Mouse (Mus musculus): ENCODE data around the gene Tceanc. TPM values are rescaled to one million over a fixed set of nuclear protein-coding genes. Genes with fewer than 3 reads are reported as not detected.

Tceanc gene
- polyA plus RNA-seq (2012; rRNA removed; ENCODE audit: low replicate concordance) = 1.2 and 1.9 TPM in 2 replicates

DNA sequence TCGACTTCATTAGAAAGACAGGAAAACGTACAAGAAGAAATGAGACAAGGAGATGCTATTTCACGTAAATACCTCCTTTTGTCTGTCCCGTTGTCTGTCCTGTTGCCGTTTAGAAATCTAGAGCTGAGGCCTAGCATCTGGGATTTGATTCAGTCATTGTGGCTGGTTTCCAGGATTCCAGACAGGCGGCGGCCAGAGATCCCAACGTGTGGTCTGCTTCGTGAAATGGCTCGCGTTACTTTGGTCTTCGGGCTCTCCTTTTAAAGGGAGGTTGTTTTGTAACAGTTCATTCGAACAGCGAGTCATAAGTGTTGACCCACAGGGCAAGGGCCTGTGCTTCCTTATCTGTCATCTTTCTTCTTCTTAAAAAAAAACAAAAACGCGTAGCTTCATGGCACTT, at the start of gene Tceanc:
Gene Tceanc, minus strand, starts transcription at position 223 of the 400 bp plus-strand sequence.

DNA sequence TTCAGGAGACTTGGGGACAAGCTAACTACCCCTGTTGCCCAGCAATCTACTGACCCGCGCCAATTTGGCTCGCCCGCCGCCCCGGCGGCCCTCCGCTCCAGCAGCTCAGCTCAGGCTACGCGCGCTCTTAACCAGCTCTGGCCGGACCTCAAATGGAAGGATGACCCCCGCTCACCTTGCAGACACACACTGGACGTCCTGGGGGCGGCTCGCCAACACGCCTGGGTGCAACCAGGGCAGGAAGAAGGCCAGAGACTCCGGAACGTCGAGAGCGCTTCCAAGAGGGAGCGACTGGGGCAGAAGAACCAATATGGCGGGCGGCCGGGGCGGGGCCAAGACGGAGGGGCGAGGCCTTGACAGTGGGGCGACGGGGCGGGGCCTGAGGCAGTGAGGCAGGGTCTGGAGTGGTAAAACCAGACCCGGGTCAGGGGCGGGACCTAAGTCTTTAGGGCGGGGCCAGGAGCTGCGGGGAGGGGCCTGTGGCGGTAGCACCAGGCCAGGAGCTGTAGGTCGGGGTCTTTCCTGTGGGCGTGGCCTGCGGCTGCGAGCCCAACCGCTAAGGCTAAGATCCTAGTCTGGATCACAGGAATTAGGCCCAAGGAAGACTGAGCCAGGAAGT, 38.9 kb downstream of the Tceanc start, which contains the start of gene Rab9:
Gene Rab9, minus strand, starts transcription at position 503 of the 619 bp plus-strand sequence.

Other genes with a start within 250 kb of the Tceanc start
- gene Trappc2, start 78.0 kb downstream of the Tceanc start, polyA plus RNA-seq (2012; rRNA removed; ENCODE audit: low replicate concordance) = 1.7 and 7.4 TPM in 2 replicates
- 1.1 and 1.2 TPM in 2 replicates for gene Ofd1, start 77.9 kb downstream of the Tceanc start, polyA plus RNA-seq (2012; rRNA removed; ENCODE audit: low replicate concordance)
- gene Rab9, start 38.7 kb downstream of the Tceanc start, polyA plus RNA-seq (2012; rRNA removed; ENCODE audit: low replicate concordance) = 3.3 and 8.8 TPM in 2 replicates
- gene Egfl6, start 67.2 kb upstream of the Tceanc start, polyA plus RNA-seq (2012; rRNA removed; ENCODE audit: low replicate concordance) = 0.29 and 0.62 TPM in 2 replicates

All from mammary gland, adult 2 months (tissue).